Mouse (Mus musculus): ENCODE data around the gene Rpl34. TPM values are rescaled to one million over a fixed set of nuclear protein-coding genes. Genes with fewer than 3 reads are reported as not detected.

Gene Rpl34
- 1,334 and 1,388 TPM in 2 replicates for polyA plus RNA-seq (2012; rRNA removed)

DNA sequence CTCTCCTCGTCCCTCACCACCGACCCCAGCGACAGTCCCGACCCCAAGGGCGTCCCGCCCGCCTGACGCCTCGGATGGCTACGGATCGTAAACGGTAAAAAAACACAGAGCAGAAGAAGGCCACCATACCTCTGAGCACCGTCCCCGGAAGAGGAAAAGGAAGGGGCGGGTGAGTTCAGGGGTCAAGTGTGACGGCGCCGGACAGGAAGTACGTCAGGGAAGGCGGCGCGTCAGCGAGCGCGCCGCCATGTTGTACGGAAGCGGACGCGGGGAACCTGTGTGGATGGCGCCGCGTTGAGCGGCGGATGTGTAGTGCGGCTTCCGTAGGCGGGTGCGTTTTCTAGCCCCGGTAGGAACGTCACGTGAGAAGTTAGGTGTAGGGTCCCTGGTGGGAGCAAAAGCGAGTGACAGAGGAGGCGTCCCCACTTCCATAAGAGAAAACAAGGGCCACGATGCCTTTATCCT, at the start of gene Rpl34:
Gene Rpl34 (minus strand): TSS at position 210 of the 465 bp plus-strand sequence.
- Histone ChIP-seq H3K4me1 (ENCODE audit: control insufficient read depth, insufficient read depth, low read length) (peaks cover 3% of the 10 kb centered on the region; the same call in 1 of the 2 replicates), H3K36me3 (ENCODE audit: control insufficient read depth, insufficient read depth, low read length) (peaks cover 8% of the 10 kb centered on the region; the same call in 1 of the 2 replicates), H3K4me3 (ENCODE audit: insufficient read depth, low read depth, low read length) (peak within 1 kb of the TSS; percentile 97), H3K27me3 (replicated peaks; ENCODE audit: control insufficient read depth, insufficient read depth, low read length) (no peaks in the 10 kb centered on the region), H3K27ac (ENCODE audit: insufficient read depth, low read depth, low read length) (peak within 1 kb of the TSS; percentile 88)
- TF ChIP-seq CTCF (conservative IDR thresholded peaks at IDR 0.05; ENCODE audit: insufficient read depth, insufficient read length, low read depth, low read length) = no peak
- TF ChIP-seq POLR2A (IDR thresholded peaks at IDR 0.05; ENCODE audit: low read depth, low read length) = peak; percentile 78
- DNase-seq = peak; percentile 97
- WGBS = under 1% methylated on average over 45 of the region's 45 CpGs

GRCm38 (mm10) chr3:130768172-130768571, 38.0 kb upstream of the Rpl34 start:
- Histone ChIP-seq H3K36me3 (ENCODE audit: control insufficient read depth, insufficient read depth, low read length) (no peaks in the 10 kb centered on the region), H3K4me3 (ENCODE audit: insufficient read depth, low read depth, low read length) (no peak overlapping the region), H3K27me3 (replicated peaks; ENCODE audit: control insufficient read depth, insufficient read depth, low read length) (no peaks in the 10 kb centered on the region), H3K4me1 (ENCODE audit: control insufficient read depth, insufficient read depth, low read length) (no peaks in the 10 kb centered on the region), H3K27ac (ENCODE audit: insufficient read depth, low read depth, low read length) (no peak overlapping the region)
- no peak for DNase-seq
- TF ChIP-seq CTCF (conservative IDR thresholded peaks at IDR 0.05; ENCODE audit: insufficient read depth, insufficient read length, low read depth, low read length) (no peak), POLR2A (IDR thresholded peaks at IDR 0.05; ENCODE audit: low read depth, low read length) (no peak)
- 82% methylated on average over 3 of the region's 3 CpGs for WGBS

GRCm38 (mm10) chr3:130764091-130764490, 33.9 kb upstream of the Rpl34 start:
- WGBS = 55% methylated on average over 5 of the region's 5 CpGs
- DNase-seq = no peak

GRCm38 (mm10) chr3:130760711-130761435, 30.7 kb upstream of the Rpl34 start:
- TF ChIP-seq POLR2A (IDR thresholded peaks at IDR 0.05; ENCODE audit: low read depth, low read length) (no peak), CTCF (conservative IDR thresholded peaks at IDR 0.05; ENCODE audit: insufficient read depth, insufficient read length, low read depth, low read length) (peak; percentile 62)
- no peaks in the 10 kb centered on the region for H3K36me3 ChIP-seq (ENCODE audit: control insufficient read depth, insufficient read depth, low read length)
- no peak overlapping the region for H3K27ac ChIP-seq (ENCODE audit: insufficient read depth, low read depth, low read length)
- no peaks in the 10 kb centered on the region for H3K27me3 ChIP-seq (replicated peaks; ENCODE audit: control insufficient read depth, insufficient read depth, low read length)
- WGBS = 49% methylated on average over 24 of the region's 24 CpGs
- DNase-seq = peak; percentile 50
- no peak overlapping the region for H3K4me3 ChIP-seq (ENCODE audit: insufficient read depth, low read depth, low read length)
- no peaks in the 10 kb centered on the region for H3K4me1 ChIP-seq (ENCODE audit: control insufficient read depth, insufficient read depth, low read length)

More at GRCm38 (mm10) chr3:130764091-130764490, 33.9 kb upstream of the Rpl34 start:
- no peak overlapping the region for H3K27ac ChIP-seq (ENCODE audit: insufficient read depth, low read depth, low read length)
- H3K27me3 ChIP-seq (replicated peaks; ENCODE audit: control insufficient read depth, insufficient read depth, low read length) = no peaks in the 10 kb centered on the region
- TF ChIP-seq POLR2A (IDR thresholded peaks at IDR 0.05; ENCODE audit: low read depth, low read length) (no peak), CTCF (conservative IDR thresholded peaks at IDR 0.05; ENCODE audit: insufficient read depth, insufficient read length, low read depth, low read length) (no peak)
- H3K4me3 ChIP-seq (ENCODE audit: insufficient read depth, low read depth, low read length) = no peak overlapping the region
- no peaks in the 10 kb centered on the region for H3K36me3 ChIP-seq (ENCODE audit: control insufficient read depth, insufficient read depth, low read length)
- no peaks in the 10 kb centered on the region for H3K4me1 ChIP-seq (ENCODE audit: control insufficient read depth, insufficient read depth, low read length)

GRCm38 (mm10) chr3:130758157-130758841, 28.1 kb upstream of the Rpl34 start:
- no peak for DNase-seq

GRCm38 (mm10) chr3:130757117-130757852, 27.1 kb upstream of the Rpl34 start:
- TF ChIP-seq CTCF (conservative IDR thresholded peaks at IDR 0.05; ENCODE audit: insufficient read depth, insufficient read length, low read depth, low read length) (no peak), POLR2A (IDR thresholded peaks at IDR 0.05; ENCODE audit: low read depth, low read length) (no peak)
- 81% methylated on average over 8 of the region's 8 CpGs for WGBS
- no peaks in the 10 kb centered on the region for H3K4me1 ChIP-seq (ENCODE audit: control insufficient read depth, insufficient read depth, low read length)
- no peak overlapping the region for H3K27ac ChIP-seq (ENCODE audit: insufficient read depth, low read depth, low read length)
- no peaks in the 10 kb centered on the region for H3K27me3 ChIP-seq (replicated peaks; ENCODE audit: control insufficient read depth, insufficient read depth, low read length)
- no peak for DNase-seq
- no peak overlapping the region for H3K4me3 ChIP-seq (ENCODE audit: insufficient read depth, low read depth, low read length)
- H3K36me3 ChIP-seq (ENCODE audit: control insufficient read depth, insufficient read depth, low read length) = no peaks in the 10 kb centered on the region

More at GRCm38 (mm10) chr3:130758157-130758841, 28.1 kb upstream of the Rpl34 start:
- Histone ChIP-seq H3K27me3 (replicated peaks; ENCODE audit: control insufficient read depth, insufficient read depth, low read length) (no peaks in the 10 kb centered on the region), H3K36me3 (ENCODE audit: control insufficient read depth, insufficient read depth, low read length) (no peaks in the 10 kb centered on the region), H3K4me3 (ENCODE audit: insufficient read depth, low read depth, low read length) (no peak overlapping the region), H3K27ac (ENCODE audit: insufficient read depth, low read depth, low read length) (no peak overlapping the region), H3K4me1 (ENCODE audit: control insufficient read depth, insufficient read depth, low read length) (no peaks in the 10 kb centered on the region)
- TF ChIP-seq CTCF (conservative IDR thresholded peaks at IDR 0.05; ENCODE audit: insufficient read depth, insufficient read length, low read depth, low read length) = no peak
- no peak for TF ChIP-seq POLR2A (IDR thresholded peaks at IDR 0.05; ENCODE audit: low read depth, low read length)
- WGBS = 74% methylated on average over 15 of the region's 15 CpGs
